Mouse (Mus musculus): ENCODE results near the gene Klk10.

Gene Klk10

DNA sequence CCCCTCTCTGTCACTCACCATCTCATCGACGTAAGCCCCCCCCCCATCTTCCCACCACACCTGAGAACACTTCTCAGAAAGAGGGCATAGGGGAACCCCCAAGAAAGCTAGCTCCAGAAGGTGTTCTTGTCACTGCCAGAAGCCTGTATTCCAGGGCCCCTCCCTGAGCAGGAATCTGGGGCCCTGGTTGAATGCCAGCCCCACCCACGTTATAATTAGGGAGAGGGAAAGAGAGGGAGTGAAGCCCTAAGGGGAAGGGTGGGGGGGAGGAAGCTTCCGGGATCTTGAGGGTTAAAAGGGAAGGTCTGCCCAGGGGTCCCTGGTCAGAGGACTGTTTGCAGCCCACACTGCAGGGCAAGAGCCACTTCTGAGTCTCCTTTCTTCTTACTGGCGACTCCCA lies at the start of gene Klk10:
Gene Klk10, plus strand, starts transcription at position 290 of the 400 bp plus-strand sequence.
- no peak for DNase-seq (ENCODE audit: low spot score)

DNA sequence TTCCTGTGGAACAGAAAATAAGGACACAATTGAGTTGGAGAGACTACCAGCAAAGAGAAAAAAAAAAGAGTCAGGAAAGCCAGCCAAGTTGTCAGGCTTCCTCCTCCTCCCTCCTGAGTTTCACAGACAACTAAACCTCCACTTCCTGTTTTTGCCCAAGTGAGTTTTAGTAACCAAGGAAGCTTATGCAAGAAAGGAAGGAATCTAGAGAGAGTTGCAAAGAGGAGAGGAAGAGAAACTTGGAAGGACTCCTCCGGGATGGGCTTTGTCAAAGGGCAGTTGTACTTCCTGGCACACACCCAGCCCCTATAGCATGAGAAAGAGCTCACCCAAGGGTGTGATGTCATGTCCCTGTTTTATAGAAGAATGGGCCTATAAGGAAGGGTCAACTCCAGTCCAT lies 33.0 kb upstream of the Klk10 start:
- no peak for DNase-seq (ENCODE audit: low spot score)

DNA sequence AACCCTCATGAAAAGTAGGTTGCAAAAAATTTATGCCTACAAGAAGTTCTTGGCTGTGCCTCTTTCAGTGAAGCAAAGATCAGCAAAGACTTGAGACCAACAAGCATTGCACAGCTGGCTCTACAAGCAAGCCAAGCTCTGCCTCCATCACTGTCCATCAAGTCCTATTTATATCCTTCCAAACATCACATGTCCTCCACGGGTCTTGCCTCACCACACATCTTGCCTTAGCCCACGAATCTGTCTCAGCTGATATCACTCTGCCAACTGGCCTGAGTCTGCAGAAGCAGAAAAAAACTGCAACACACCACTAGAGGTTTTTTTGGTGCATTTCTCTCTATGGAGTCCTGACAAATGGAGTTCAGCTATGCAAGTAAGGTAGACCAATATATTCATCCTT lies 28.0 kb upstream of the Klk10 start:
- no peak for DNase-seq (ENCODE audit: low spot score)

DNA sequence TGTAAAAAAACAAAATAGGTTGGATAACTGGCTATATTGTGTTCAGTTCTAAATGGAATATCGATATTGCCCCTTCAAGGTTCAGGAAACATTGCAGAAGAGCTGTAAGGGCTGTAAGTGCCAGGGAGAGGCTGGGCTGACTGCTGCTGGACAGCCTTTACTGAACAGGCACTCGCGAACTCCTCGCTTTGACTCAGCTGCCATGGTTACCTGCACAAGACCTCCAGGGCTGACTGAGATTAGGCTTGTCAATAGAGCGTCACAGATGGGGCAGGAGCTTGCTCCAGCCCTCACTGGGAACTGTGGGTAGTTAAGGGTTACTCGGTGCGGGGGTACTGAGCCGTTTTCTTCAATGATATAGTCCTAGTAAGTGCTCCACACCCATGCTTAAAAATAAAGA lies 14.4 kb upstream of the Klk10 start:
- no peak for DNase-seq (ENCODE audit: low spot score)

DNA sequence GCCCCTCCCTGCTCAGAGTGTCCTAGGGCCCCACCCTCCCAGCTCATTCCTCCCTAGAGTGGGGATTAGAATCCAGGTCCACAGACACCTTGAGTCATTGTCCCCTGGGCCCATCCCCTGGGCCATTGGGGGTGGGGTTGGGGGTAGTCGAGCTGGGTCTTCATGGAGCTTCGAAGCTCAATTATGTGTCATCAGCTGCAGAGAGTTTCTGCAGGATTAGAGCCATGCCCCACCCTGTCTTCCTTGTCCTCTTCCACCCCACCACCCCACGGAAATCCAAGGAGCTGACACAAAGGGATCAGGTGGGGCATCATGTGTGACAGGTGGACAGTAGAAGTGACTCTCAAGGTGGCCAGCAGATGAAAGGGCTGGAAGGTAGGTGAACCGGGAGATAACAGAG lies 12.2 kb upstream of the Klk10 start, which contains the start of gene Klk12:
Gene Klk12, plus strand, starts transcription at position 301 of the 400 bp plus-strand sequence.
- DNase-seq (ENCODE audit: low spot score) = no peak

DNA sequence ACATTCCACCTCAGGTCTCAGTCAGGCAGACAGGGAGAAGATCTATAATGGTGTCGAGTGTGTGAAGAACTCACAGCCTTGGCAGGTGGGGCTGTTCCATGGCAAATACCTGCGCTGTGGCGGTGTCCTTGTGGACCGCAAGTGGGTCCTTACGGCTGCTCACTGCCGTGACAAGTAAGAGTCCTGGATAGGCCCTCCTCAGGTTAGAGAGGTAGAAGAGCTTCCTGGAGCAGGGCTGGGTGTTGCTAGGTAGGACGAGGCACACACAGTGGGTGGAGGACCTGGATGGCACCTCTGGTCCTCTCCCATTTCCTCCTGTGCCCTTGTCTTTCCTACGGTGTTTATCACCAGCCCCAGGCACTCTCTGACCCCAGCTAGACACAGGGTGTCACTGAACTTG lies 11.2 kb upstream of the Klk10 start:
- no peak for DNase-seq (ENCODE audit: low spot score)

DNA sequence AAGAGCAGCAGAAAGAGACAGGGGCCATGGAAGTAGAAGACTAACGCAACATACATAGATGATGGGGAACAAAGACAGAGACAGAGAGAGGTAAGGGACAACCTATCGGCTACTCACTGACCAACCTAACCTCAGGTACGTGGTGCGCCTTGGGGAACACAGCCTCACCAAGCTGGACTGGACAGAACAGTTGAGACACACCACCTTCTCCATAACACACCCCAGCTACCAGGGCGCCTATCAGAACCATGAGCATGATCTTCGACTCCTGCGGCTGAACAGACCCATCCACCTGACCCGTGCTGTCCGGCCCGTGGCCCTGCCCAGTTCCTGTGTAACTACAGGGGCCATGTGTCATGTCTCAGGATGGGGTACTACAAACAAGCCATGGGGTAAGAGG lies 10.1 kb upstream of the Klk10 start:
- DNase-seq (ENCODE audit: low spot score) = no peak

DNA sequence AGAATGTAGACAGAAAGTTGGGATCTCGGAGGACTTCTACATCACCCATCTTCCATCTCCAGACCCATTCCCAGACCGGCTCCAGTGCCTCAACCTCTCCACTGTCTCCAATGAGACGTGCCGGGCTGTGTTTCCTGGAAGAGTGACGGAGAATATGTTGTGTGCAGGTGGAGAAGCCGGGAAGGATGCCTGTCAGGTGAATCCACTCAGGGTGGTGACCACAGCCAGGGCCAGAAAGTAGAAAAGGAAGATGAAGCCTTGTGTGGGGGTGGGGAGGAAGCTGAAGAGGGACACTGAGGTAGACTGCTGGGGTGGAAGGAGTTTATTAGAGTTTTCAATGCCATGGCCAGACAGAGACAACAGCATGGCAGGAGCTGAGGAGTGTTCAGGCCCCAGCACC lies 8.9 kb upstream of the Klk10 start:
- DNase-seq (ENCODE audit: low spot score) = no peak

DNA sequence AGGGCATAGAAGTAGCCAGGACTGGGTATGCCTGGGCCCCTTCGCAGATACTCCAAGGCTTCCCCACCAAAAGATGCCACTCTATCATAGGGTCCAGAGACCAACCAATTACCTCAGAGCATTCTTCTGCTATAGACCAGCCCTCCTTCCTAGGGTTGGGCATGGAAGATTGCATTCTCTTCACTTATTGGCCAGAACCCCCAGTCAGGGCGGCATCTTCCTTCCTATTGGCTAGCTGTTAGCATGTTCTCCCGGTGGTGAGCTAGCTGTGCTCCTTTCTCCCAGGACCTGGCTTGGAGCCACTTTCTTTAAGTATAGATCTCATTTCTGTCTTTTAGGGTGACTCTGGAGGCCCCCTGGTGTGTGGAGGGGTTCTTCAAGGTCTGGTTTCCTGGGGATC lies 7.9 kb upstream of the Klk10 start:
- DNase-seq (ENCODE audit: low spot score) = no peak

DNA sequence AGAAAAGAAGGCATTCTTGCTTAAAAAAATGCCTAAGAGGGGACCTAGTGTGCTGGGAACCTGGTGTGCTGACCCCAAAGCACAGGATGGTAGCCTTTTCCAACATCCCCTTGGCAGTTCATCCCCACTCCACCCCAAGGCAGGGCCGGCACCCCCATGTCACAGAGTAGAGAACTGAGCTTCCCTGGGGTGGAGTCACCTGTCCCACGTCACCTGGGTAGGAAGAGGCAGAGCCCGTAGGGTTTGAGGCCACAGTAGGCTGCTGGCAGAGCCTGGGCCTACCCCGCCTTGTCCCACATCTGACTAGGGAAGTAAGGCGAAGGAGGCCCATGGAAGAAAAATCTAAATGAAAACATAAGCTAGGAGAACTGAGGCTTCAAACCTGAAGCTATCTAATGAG lies 6.5 kb upstream of the Klk10 start, which contains the start of gene Klk11:
Gene Klk11, plus strand, starts transcription at position 241 of the 400 bp plus-strand sequence.
- no peak for DNase-seq (ENCODE audit: low spot score)

DNA sequence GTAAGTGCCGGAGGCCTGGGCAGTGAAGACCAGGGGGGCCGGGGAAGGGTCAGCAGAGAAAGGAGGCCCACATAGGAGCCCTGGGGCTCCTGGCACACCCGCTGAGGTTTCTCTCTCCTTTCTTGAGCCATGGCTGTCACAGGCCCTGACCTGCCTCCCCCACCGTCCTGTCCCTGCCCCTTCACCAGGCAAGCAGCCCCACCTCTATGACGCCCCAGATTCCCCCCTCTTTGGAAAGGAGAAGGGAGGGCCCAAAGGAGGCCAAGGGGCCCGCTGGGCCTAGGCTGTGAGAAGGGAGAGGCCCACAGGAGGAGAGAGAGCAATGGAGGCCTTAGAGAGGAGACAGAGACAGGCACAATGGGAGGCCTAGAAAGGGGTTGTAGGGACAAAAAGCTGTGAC lies 6.0 kb upstream of the Klk10 start:
- DNase-seq (ENCODE audit: low spot score) = no peak

DNA sequence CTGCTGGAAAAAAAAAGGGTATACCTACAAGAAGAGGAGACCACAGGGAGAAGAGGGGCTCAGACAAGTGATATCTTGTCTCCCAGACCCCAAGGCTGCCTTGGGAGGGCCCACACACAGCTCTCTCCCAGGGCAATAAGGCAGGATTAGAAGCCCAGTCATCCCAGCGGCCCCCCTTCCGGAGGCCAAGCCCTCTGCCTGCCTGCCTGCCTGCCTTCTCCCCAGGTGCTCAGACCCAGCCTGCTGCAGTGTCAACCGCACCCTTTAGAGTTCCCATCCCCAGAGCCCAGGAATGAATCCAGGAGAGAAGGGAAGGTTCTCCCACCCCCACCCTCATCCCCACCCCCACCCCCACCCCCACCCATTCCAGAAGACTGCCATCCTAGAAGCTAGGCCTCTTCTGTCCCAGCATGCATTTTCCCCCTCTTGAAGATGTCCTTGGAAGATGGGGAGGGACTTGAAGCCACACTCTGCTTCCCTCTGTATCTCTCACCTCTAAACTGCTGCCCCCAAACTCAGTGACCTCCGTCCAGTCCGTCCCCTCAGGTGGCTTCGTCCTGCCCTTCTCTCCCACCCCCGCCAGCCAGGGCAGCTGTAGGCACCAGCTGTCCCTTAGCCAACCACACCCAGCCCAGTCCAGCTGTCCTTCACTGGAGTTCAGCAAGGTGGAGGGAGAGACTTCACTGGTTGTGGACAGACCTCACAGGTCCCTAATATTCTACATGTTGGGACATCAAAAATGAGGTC lies 5.4 kb upstream of the Klk10 start:
- no peak for DNase-seq (ENCODE audit: low spot score)

DNA sequence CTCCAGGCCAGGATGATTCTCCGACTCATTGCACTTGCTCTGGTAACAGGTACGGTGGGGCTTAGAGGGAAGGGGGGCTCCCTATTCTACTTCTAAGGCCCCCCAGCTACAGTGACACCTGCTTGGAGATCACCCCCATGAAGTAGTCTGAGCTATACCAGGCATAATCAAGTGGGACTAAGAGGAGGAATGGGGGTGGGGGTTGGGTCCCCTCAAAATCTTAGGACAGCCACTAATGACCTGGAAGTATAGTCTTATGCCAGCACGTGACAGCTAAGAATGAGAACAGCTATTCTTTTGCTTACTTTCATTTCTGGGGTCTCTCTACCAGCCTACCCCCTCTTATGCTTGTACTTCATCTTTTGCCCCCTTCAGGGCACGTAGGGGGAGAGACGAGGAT lies 4.3 kb upstream of the Klk10 start:
- DNase-seq (ENCODE audit: low spot score) = no peak

DNA sequence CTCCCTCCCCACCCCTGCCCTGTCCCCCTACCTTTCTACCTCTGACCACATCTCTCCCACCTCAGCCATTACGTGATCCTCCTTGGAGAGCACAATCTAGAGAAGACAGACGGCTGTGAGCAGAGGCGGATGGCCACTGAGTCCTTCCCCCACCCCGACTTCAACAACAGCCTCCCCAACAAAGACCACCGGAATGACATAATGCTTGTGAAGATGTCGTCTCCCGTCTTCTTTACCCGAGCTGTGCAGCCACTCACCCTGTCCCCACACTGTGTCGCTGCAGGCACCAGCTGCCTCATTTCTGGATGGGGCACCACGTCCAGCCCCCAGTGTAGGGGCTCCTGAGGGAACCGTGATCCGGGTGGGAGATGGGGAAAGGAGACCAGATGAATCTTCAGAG lies 3.4 kb upstream of the Klk10 start:
- DNase-seq (ENCODE audit: low spot score) = no peak

DNA sequence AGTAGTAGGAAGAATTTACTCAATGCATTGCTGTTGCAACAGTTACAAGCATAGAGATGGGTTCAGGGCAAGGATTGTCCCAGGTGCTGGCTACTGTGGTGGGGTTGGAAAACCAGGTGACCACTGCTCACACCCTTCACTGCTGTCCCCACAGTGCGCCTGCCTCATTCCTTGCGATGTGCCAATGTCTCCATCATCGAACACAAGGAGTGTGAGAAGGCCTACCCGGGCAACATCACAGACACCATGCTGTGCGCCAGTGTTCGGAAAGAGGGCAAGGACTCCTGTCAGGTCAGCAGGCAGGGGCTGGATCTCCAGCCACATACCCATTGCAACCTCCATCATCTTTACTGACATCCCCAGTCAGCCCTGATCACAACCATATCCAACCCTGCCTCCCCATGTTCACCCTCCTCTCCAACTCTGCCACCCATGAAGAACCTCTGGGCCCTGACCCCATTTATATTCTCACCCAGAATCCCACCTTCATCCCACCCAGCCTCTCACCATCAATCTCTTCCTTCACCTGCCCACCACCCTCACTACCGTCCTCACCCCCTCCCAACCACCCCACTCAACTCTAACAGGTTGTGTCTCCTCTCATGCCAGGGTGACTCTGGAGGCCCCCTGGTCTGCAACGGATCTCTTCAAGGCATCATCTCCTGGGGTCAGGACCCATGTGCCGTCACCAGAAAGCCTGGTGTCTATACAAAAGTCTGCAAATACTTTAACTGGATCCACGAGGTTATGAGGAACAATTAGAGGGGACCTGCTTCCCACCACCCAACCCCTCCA lies 2.5 kb upstream of the Klk10 start:
- DNase-seq (ENCODE audit: low spot score) = no peak

DNA sequence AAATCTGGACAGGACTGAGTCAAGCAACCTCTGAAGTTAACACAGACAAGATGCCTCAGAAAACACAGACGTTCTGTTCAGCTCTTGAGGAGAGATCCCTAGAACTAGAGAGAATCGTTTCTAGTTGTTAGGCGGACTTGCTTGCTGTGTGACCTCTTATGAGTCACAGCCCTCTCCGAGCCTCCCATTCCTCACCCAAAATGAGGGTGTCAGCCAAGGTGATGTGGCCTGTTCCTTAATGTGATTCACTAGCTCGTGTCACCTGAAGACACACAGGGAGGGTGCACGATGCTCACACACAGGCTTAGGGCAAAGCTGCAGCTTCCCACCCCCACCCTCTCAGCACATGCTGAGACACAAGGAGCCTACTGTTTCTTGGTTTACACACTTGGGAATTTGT lies 594 bp upstream of the Klk10 start:
- DNase-seq (ENCODE audit: low spot score) = no peak

DNA sequence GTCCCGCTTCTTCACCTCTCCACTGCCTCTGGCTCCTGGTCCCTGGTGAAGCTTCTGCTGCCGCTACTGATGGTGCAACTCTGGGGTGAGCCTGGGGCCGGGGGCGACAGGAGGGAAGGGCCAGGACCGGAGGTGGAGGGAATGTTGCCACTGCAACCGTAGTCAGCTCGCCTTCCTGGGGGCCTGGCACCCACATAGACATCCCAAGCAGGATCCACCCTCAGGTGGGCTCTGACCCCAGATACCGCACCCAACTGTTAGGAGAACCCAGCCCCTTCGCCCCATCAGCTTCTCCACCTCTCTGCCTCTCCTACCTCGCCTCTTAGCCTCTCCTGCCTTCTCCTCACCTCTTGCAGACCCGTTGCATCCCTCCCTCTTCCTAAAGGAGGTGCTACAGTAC lies 706 bp downstream of the Klk10 start:
- no peak for DNase-seq (ENCODE audit: low spot score)

DNA sequence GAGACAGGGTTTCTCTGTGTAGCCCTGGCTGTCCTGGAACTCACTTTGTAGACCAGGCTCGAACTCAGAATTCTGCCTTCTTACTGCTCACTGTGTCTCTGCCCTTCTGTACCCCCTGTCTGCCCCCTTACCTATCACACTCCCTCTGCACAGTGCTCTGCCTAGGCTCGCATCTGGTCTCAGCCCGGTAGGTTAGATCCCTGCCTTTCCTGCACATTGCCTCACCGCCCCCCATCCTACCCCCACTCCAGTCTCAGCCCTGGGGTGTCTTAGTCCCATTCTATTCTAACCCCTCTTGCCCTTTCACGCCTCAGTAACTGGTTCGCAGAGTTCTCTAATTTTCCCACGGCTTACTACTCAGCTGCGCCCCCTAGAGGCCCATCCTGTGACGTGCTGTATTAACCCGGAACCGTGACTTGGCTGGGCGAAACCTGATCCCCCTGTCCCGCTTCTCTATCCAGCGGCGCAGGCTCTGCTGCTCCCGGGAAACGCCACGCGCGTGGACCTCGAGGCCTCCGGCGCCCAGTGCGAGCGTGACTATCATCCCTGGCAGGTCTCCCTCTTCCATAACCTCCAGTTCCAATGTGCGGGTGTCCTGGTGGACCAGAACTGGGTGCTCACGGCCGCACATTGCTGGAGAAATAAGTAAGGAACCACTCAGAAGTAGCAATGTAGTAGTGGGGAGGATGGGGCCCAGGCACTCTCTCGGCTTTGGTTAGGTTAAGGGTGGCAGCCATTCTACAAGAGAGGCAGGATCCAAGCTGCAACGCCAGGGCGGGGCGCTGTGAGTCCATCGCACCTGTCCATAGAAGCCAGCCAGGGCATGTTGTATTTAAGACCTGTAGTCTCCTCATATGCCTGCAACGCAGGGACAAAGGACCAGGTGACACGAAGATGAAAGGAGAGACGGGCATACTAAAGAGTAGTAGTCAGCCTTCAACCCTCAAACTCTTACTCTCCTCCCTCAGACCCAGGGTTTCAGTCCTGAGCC lies 1.7 kb downstream of the Klk10 start:
- DNase-seq (ENCODE audit: low spot score) = peak; percentile 71

DNA sequence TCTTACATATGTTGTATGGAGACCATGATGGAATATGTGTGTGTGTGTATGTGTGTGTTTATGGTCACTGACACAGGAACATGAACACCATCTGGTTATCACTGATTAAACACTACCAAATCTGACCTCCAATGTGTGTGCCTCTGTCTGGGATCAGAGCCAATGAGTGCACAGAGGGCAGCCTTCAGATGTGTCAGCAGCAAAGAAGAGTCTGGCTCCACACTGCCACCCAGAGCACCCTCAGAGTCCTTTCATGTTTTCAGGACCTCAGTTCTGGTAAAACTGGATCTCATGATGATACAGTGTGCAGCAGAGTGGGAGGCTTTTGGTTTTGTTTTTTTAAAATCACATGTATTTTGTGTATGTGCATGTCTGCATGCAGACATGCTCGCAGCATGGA lies 4.5 kb downstream of the Klk10 start:
- DNase-seq (ENCODE audit: low spot score) = no peak

DNA sequence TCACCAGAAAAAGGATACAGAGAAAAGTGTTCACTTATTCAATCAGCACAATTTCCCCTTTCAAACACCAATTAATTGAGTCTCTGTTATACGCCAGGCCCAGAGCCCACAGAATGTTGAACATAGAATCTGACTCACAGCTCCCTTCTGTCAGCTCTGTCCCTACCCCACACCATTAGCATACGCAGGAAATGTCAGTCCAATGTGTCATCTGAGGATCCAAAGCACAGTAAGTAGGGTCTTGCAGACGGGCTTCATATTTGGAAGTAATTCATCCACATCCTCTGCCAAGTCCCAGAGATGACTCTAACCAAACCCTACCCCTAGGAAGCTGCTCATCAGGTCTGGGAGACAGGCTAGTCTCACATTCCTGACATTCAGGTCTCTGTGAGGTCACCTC lies 7.3 kb downstream of the Klk10 start:
- DNase-seq (ENCODE audit: low spot score) = no peak

DNA sequence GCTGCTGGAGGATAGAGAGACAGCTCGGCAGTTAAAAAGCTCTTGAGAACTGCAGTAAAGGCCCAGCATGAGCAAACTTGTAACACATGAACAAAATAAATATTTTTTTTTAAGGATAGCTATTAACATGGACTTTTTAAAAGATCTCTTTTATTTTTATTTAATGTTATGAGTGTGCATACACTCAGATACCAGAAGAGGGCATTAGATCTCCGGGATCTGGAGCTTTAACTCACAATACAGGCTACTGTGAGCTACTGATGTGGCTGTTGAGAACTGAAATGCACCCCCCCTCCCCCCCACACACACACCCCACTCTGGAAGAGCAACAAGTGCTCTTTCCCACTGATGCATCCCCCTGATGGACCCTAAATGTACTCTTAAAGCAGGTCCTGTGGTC lies 8.5 kb downstream of the Klk10 start:
- no peak for DNase-seq (ENCODE audit: low spot score)

DNA sequence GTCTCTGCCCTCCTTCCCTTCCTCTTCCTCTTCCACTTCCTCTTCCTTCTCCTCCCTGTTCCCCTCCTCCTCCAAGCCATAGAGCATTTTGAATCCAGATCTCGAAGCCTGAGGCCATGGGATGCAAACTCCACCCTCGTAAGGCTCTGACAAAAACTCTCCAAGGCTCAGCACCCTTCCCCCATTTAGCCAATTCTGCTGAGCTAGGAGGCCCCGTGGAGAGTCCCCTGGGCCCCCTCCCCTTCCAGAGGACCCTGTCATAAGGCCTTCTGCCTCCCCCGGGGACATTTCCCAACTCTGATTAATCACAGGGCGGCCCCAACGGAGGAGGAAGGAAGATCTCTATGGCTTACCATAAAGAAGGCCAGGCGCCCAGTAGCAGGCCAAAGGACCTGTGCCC lies 10.8 kb downstream of the Klk10 start, which contains the start of gene Klk9:
Gene Klk9, plus strand, starts transcription at position 301 of the 400 bp plus-strand sequence.
- no peak for DNase-seq (ENCODE audit: low spot score)

All from ovary, postnatal 36 days (tissue).